Mouse (Mus musculus) layer of hippocampus, adult 18-20 months (tissue): ENCODE measurements around the gene Lix1l. TPM values are rescaled to one million over a fixed set of nuclear protein-coding genes. Genes with fewer than 3 reads are reported as not detected.
"Not testable (repeated sequence)": the region's sequence is repeated elsewhere in the genome, so short reads cannot be mapped to it uniquely, and the experiment has no call there.

ENCODE experiments used
- DNase-seq, 2 experiments: peaks; one replicate each; pipeline ENCODE4 v3.0.0; 2022; ENCODE audit warnings: low spot score in 2 of 2
- total RNA-seq, 2 experiments: library from RNA; stranded (reverse); gene quantifications; 2 replicates each; pipeline ENCODE4 v1.2.3; 2021

The Lix1l gene
- total RNA-seq, 2 experiments from 2014 or later = 30.9 to 33.0 TPM

- no peak for DNase-seq
These were observed 19.0 kb upstream of the Lix1l start for GRCm38 (mm10) chr3:96581771-96582515.

- no peak for DNase-seq
These were observed 17.6 kb upstream of the Lix1l start for GRCm38 (mm10) chr3:96583386-96583785.

- DNase-seq = no peak
These were observed 10.3 kb upstream of the Lix1l start for GRCm38 (mm10) chr3:96590657-96591056.

GRCm38 (mm10) chr3:96593374-96593773 lies 7.6 kb upstream of the Lix1l start:
- no peak for DNase-seq

- peak; percentile 91 to 95 for DNase-seq
These were observed 7.0 kb upstream of the Lix1l start, which contains the start of gene Polr3gl for GRCm38 (mm10) chr3:96593790-96594560. TSS of gene Polr3gl (minus strand) at chr3:96594181.

- DNase-seq = no peak
These were observed 6.1 kb upstream of the Lix1l start for GRCm38 (mm10) chr3:96594851-96595250.

GRCm38 (mm10) chr3:96595661-96596060 lies 5.3 kb upstream of the Lix1l start:
- no peak for DNase-seq

- peak; percentile 79 to 85 for DNase-seq
These were observed 4.7 kb upstream of the Lix1l start, which contains the start of gene Ankrd34a for GRCm38 (mm10) chr3:96596228-96596707. TSS of gene Ankrd34a (plus strand) at chr3:96596636.

- DNase-seq = no peak
These were observed 4.1 kb upstream of the Lix1l start for GRCm38 (mm10) chr3:96596855-96597254.

- DNase-seq = no peak
These were observed 3.5 kb upstream of the Lix1l start for GRCm38 (mm10) chr3:96597435-96597891.

GRCm38 (mm10) chr3:96598156-96599068 lies 2.5 kb upstream of the Lix1l start:
- DNase-seq = no peak

- DNase-seq = no peak
These were observed 1.9 kb upstream of the Lix1l start for GRCm38 (mm10) chr3:96599069-96599393.

GRCm38 (mm10) chr3:96599411-96599810 lies 1.5 kb upstream of the Lix1l start:
- no peak for DNase-seq

- DNase-seq = peak in 1 of 2 experiments; percentile 64
These were observed 370 bp downstream of the Lix1l start for GRCm38 (mm10) chr3:96601251-96601787.

- DNase-seq = no peak
These were observed 1.2 kb downstream of the Lix1l start for GRCm38 (mm10) chr3:96601941-96602703.

- no peak for DNase-seq
These were observed 1.7 kb downstream of the Lix1l start for GRCm38 (mm10) chr3:96602704-96603084.

- no peak for DNase-seq
These were observed 2.4 kb downstream of the Lix1l start for GRCm38 (mm10) chr3:96603311-96603710.

- DNase-seq = not testable (repeated sequence)
These were observed 5.1 kb downstream of the Lix1l start for GRCm38 (mm10) chr3:96606007-96606406.

- no peak for DNase-seq
These were observed 5.7 kb downstream of the Lix1l start for GRCm38 (mm10) chr3:96606618-96607017.

GRCm38 (mm10) chr3:96617941-96618340 lies 17.0 kb downstream of the Lix1l start:
- no peak for DNase-seq
